ENCODE assay signal across 8 mouse cellular contexts in genomic region chr8:110847171-110847549, GRCm38 (mm10). TPM values are rescaled to one million over a fixed set of nuclear protein-coding genes. Genes with fewer than 3 reads are reported as not detected.
A peak's percentile ranks its signal among the peaks of the same experiment; 100 is the strongest.
DNase-seq lines count a peak whose midpoint lies in the region; ATAC-seq and TF ChIP-seq lines count a peak whose summit lies in the region.

No protein-coding gene starts in this region.

- DNase-seq in lung, postnatal 4 days = no peak
- DNase-seq in cerebellum, postnatal 4 days (ENCODE audit: low spot score in 2 of 2) = no peak
- DNase-seq in urinary bladder, adult 2 months (ENCODE audit: low spot score) = no peak
- no peak for DNase-seq in thymus, postnatal 0 days (ENCODE audit: low spot score)

- H3K27me3 ChIP-seq in lung, embryonic 15.5 days = no peaks in the 10 kb centered on the region
- H3K27me3 ChIP-seq in limb, embryonic 12.5 days = no peaks in the 10 kb centered on the region

- peaks cover 50% of the 10 kb centered on the region for H3K36me3 ChIP-seq in lung, embryonic 15.5 days
- H3K36me3 ChIP-seq in limb, embryonic 12.5 days = peaks cover 50% of the 10 kb centered on the region

- peak overlapping the region; percentile 64 for H3K4me3 ChIP-seq in lung, embryonic 15.5 days
- peak overlapping the region; percentile 86 for H3K4me3 ChIP-seq in limb, embryonic 12.5 days (replicated peaks)
- peak overlapping the region; percentile 100 for H3K4me3 ChIP-seq in olfactory bulb, adult 2 months (ENCODE audit: insufficient read depth, low read depth, low read length)

- no peak for TF ChIP-seq CTCF in olfactory bulb, adult 2 months (IDR thresholded peaks at IDR 0.05; ENCODE audit: insufficient read depth, low read depth, low read length)

- no peak for TF ChIP-seq POLR2A in olfactory bulb, adult 2 months (IDR thresholded peaks at IDR 0.05; ENCODE audit: insufficient read depth, low read depth, low read length)

- peak overlapping the region; percentile 77 for H3K9ac ChIP-seq in lung, embryonic 15.5 days
- H3K9ac ChIP-seq in limb, embryonic 12.5 days (replicated peaks) = peak overlapping the region; percentile 78

- peak; percentile 6; the same call in 1 of the 2 replicates for ATAC-seq in lung, embryonic 15.5 days (ENCODE audit: borderline replicate concordance, extremely low read depth, low FRiP score, low TSS enrichment)
- peak; percentile 40 for ATAC-seq in erythroblast, adult 5-6 weeks (replicated peaks; ENCODE audit: low FRiP score, poor library complexity, severe bottlenecking)
- ATAC-seq in limb, embryonic 12.5 days (ENCODE audit: insufficient number of reproducible peaks, insufficient read depth, low FRiP score, low TSS enrichment, low read depth) = no peak

- peaks cover 28% of the 10 kb centered on the region for H3K4me1 ChIP-seq in lung, embryonic 15.5 days
- H3K4me1 ChIP-seq in limb, embryonic 12.5 days (replicated peaks) = peaks cover 29% of the 10 kb centered on the region
- 0 out of 2 replicates have a peak, but pooled peaks cover 2% of the 10 kb centered on the region for H3K4me1 ChIP-seq in olfactory bulb, adult 2 months (ENCODE audit: control insufficient read depth, insufficient read depth, low read length)

- under 1% methylated on average over 13 of the region's 13 CpGs for WGBS in lung, embryonic 15.5 days
- under 1% methylated on average over 13 of the region's 13 CpGs for WGBS in limb, embryonic 12.5 days
- under 1% methylated on average over 13 of the region's 13 CpGs for WGBS in olfactory bulb, adult 2 months

- H3K4me2 ChIP-seq in lung, embryonic 15.5 days = peak overlapping the region; percentile 73
- peak overlapping the region; percentile 81 for H3K4me2 ChIP-seq in limb, embryonic 12.5 days

- peak overlapping the region; percentile 84 for H3K27ac ChIP-seq in lung, embryonic 15.5 days
- peak overlapping the region; percentile 73; the same call in 1 of the 2 replicates for H3K27ac ChIP-seq in limb, embryonic 12.5 days
- H3K27ac ChIP-seq in olfactory bulb, adult 2 months (ENCODE audit: insufficient read depth, low read depth, low read length) = peak overlapping the region; percentile 35

- no peaks in the 10 kb centered on the region for H3K9me3 ChIP-seq in lung, embryonic 15.5 days
- H3K9me3 ChIP-seq in limb, embryonic 12.5 days = no peaks in the 10 kb centered on the region

RNA-seq across cellular contexts. Expression of gene Sf3b3, which starts 0.6 kb away (rescaled TPM):
- 141 and 146 TPM in 2 replicates for polyA plus RNA-seq in lung, embryonic 15.5 days (2015; fragmentation: Nextera tagmentation; extraction: Ambion mirVana)
- total RNA-seq in erythroblast, adult 5-6 weeks (2015; ENCODE audit: low replicate concordance) = 28.8 and 50.5 TPM in 2 replicates
- total RNA-seq in erythroblast, adult 5-6 weeks (2017; ENCODE audit: low replicate concordance) = 41.1 and 52.9 TPM in 2 replicates
- 207 and 211 TPM in 2 replicates for polyA plus RNA-seq in limb, embryonic 12.5 days (2016; fragmentation: Nextera tagmentation; extraction: Ambion mirVana)
- 172 TPM in 1 of 2 replicates, not detected in the other for polyA plus RNA-seq in olfactory bulb, adult 2 months (2012; ENCODE audit: insufficient read depth, insufficient read length, low replicate concordance, missing spikeins)
- polyA plus RNA-seq in urinary bladder, adult 2 months (2012; rRNA removed) = 32.3 and 37.1 TPM in 2 replicates
- 119 and 122 TPM in 2 replicates for polyA plus RNA-seq in thymus, postnatal 0 days (2015; fragmentation: Nextera tagmentation; extraction: Ambion mirVana)

RNA-seq across cellular contexts. Expression of gene Cog4, which starts 0.8 kb away (rescaled TPM):
- 68.4 and 74.3 TPM in 2 replicates for polyA plus RNA-seq in lung, embryonic 15.5 days (2015; fragmentation: Nextera tagmentation; extraction: Ambion mirVana)
- total RNA-seq in erythroblast, adult 5-6 weeks (2015; ENCODE audit: low replicate concordance) = 3.6 and 8.1 TPM in 2 replicates
- total RNA-seq in erythroblast, adult 5-6 weeks (2017; ENCODE audit: low replicate concordance) = 25.8 and 42.4 TPM in 2 replicates
- polyA plus RNA-seq in limb, embryonic 12.5 days (2016; fragmentation: Nextera tagmentation; extraction: Ambion mirVana) = 84.9 and 88.6 TPM in 2 replicates
- polyA plus RNA-seq in olfactory bulb, adult 2 months (2012; ENCODE audit: insufficient read depth, insufficient read length, low replicate concordance, missing spikeins) = not detected in 2 replicates
- polyA plus RNA-seq in urinary bladder, adult 2 months (2012; rRNA removed) = 40.9 and 43.1 TPM in 2 replicates
- 46.2 and 49.3 TPM in 2 replicates for polyA plus RNA-seq in thymus, postnatal 0 days (2015; fragmentation: Nextera tagmentation; extraction: Ambion mirVana)

RNA-seq across cellular contexts. Expression of gene Il34, which starts 41.4 kb away (rescaled TPM):
- polyA plus RNA-seq in lung, embryonic 15.5 days (2015; fragmentation: Nextera tagmentation; extraction: Ambion mirVana) = 4.1 and 4.5 TPM in 2 replicates
- not detected in 2 replicates for total RNA-seq in erythroblast, adult 5-6 weeks (2015; ENCODE audit: low replicate concordance)
- total RNA-seq in erythroblast, adult 5-6 weeks (2017; ENCODE audit: low replicate concordance) = 0.43 TPM in 1 of 2 replicates, not detected in the other
- 0.15 and 0.44 TPM in 2 replicates for polyA plus RNA-seq in limb, embryonic 12.5 days (2016; fragmentation: Nextera tagmentation; extraction: Ambion mirVana)
- polyA plus RNA-seq in olfactory bulb, adult 2 months (2012; ENCODE audit: insufficient read depth, insufficient read length, low replicate concordance, missing spikeins) = not detected in 2 replicates
- polyA plus RNA-seq in urinary bladder, adult 2 months (2012; rRNA removed) = 11.3 and 13.4 TPM in 2 replicates
- polyA plus RNA-seq in thymus, postnatal 0 days (2015; fragmentation: Nextera tagmentation; extraction: Ambion mirVana) = 10.5 and 11.8 TPM in 2 replicates

RNA-seq across cellular contexts. Expression of gene Fuk, which starts 55.1 kb away (rescaled TPM):
- 10.8 and 11.4 TPM in 2 replicates for polyA plus RNA-seq in lung, embryonic 15.5 days (2015; fragmentation: Nextera tagmentation; extraction: Ambion mirVana)
- total RNA-seq in erythroblast, adult 5-6 weeks (2015; ENCODE audit: low replicate concordance) = 0.58 and 3.3 TPM in 2 replicates
- 0.68 and 0.98 TPM in 2 replicates for total RNA-seq in erythroblast, adult 5-6 weeks (2017; ENCODE audit: low replicate concordance)
- polyA plus RNA-seq in limb, embryonic 12.5 days (2016; fragmentation: Nextera tagmentation; extraction: Ambion mirVana) = 17.9 and 20.3 TPM in 2 replicates
- not detected in 2 replicates for polyA plus RNA-seq in olfactory bulb, adult 2 months (2012; ENCODE audit: insufficient read depth, insufficient read length, low replicate concordance, missing spikeins)
- polyA plus RNA-seq in urinary bladder, adult 2 months (2012; rRNA removed) = 9.4 and 9.8 TPM in 2 replicates
- polyA plus RNA-seq in thymus, postnatal 0 days (2015; fragmentation: Nextera tagmentation; extraction: Ambion mirVana) = 4.9 and 5.2 TPM in 2 replicates
